In the genomic region with DNA sequence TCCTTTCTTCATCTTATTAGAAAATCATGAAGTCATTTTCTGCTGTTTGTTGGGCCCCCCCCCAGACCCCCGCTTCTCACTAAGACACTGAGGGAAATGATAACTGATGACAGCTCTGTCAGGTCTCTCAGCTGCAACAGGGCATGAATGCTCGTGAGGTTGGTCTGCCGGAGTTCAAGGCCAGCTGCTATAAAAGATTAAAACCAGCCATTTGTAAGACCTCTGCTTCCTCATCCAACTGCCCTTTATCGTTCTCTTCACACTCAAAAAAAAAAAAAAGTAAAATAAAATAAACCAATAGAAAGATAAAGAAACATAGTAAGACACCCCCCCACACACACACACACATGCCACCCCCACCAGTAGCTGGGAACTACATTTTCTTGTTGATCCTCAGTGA, we compare ENCODE assay signal across 29 mouse cellular contexts.
"Had no signal": no experiment of that assay in that cellular context is flagged by ENCODE, and none has a peak within 500 bp of the region (broad histone marks: within the 10 kb centered on the region; RNA-seq: fewer than 3 reads in every experiment).

No protein-coding gene starts in this region.

- H3K4me3 ChIP-seq: embryonic facial prominence, embryonic 10.5 days; embryonic facial prominence, embryonic 12.5 days; embryonic facial prominence, embryonic 13.5 days; embryonic facial prominence, embryonic 15.5 days; erythroblast, embryonic 14.5 days; forebrain, embryonic 10.5 days; forebrain, embryonic 12.5 days; forebrain, embryonic 13.5 days; forebrain, embryonic 15.5 days; gastrocnemius, adult 2 months; heart, adult 2 months; heart, embryonic 10.5 days had no signal

- H3K4me2 ChIP-seq: embryonic facial prominence, embryonic 12.5 days; embryonic facial prominence, embryonic 13.5 days; embryonic facial prominence, embryonic 15.5 days; forebrain, embryonic 12.5 days; forebrain, embryonic 13.5 days; forebrain, embryonic 15.5 days had no signal

- H3K27ac ChIP-seq: embryonic facial prominence, embryonic 10.5 days; embryonic facial prominence, embryonic 12.5 days; embryonic facial prominence, embryonic 13.5 days; embryonic facial prominence, embryonic 15.5 days; forebrain, embryonic 10.5 days; forebrain, embryonic 12.5 days; forebrain, embryonic 13.5 days; forebrain, embryonic 15.5 days; gastrocnemius, adult 2 months; heart, adult 2 months; heart, embryonic 10.5 days had no signal

- ATAC-seq: forebrain, embryonic 13.5 days; forebrain, embryonic 14.5 days; forebrain, embryonic 15.5 days; forebrain, embryonic 16.5 days; forebrain, postnatal 0 days had no signal

- H3K27me3 ChIP-seq: embryonic facial prominence, embryonic 15.5 days; forebrain, embryonic 15.5 days had no signal

- DNase-seq: cerebellum, adult 2 months; cerebellum, adult 8-10 months; cerebellum, adult 9-10 months; cerebellum, adult 9-11 months; cerebellum, postnatal 10 days; cerebellum, postnatal 14 days; cerebellum, postnatal 36 days; embryo, embryonic 11 days; forebrain, postnatal 0 days; gastrocnemius, adult 2 months; gastrocnemius, postnatal 10 days; gastrocnemius, postnatal 14 days; gastrocnemius, postnatal 25 days; gastrocnemius, postnatal 36 days; heart, adult 11 months; heart, adult 18-20 months; heart, adult 2 months had no signal

- H3K9ac ChIP-seq: embryonic facial prominence, embryonic 12.5 days; embryonic facial prominence, embryonic 13.5 days; embryonic facial prominence, embryonic 15.5 days; forebrain, embryonic 12.5 days; forebrain, embryonic 13.5 days; forebrain, embryonic 15.5 days; forebrain, postnatal 0 days had no signal

- H3K9me3 ChIP-seq: embryonic facial prominence, embryonic 10.5 days; embryonic facial prominence, embryonic 12.5 days; embryonic facial prominence, embryonic 13.5 days; embryonic facial prominence, embryonic 15.5 days; forebrain, embryonic 10.5 days; forebrain, embryonic 12.5 days; forebrain, embryonic 13.5 days; forebrain, embryonic 15.5 days; heart, embryonic 10.5 days had no signal

- H3K36me3 ChIP-seq: embryonic facial prominence, embryonic 10.5 days; embryonic facial prominence, embryonic 12.5 days; embryonic facial prominence, embryonic 13.5 days; embryonic facial prominence, embryonic 15.5 days; forebrain, embryonic 10.5 days; forebrain, embryonic 12.5 days; forebrain, embryonic 15.5 days; heart, embryonic 10.5 days had no signal
